Mouse (Mus musculus): ENCODE results near the gene S100a2. TPM values are rescaled to one million over a fixed set of nuclear protein-coding genes. Genes with fewer than 3 reads are reported as not detected.

S100a2 gene
- polyA plus RNA-seq, 1 experiment from 2014 or later, result not detected

GRCm38 (mm10) chr3:90583893-90584292 lies 6.2 kb upstream of the S100a2 start:
- DNase-seq (no peak), ATAC-seq (ENCODE audit: insufficient read depth) (no peak)
- H3K9ac ChIP-seq, result no peak overlapping the region
- no peaks in the 10 kb centered on the region for H3K27me3 ChIP-seq (ENCODE audit: insufficient read depth, low read length)
- no peak overlapping the region for H3K4me2 ChIP-seq
- no peak for TF ChIP-seq CTCF (IDR thresholded peaks at IDR 0.05; ENCODE audit: low read depth)
- no peaks in the 10 kb centered on the region for H3K36me3 ChIP-seq (ENCODE audit: insufficient read depth)
- WGBS, result 60% methylated on average over 3 of the region's 3 CpGs
- no peak overlapping the region for H3K4me3 ChIP-seq (ENCODE audit: low read depth, low read length)
- H3K27ac ChIP-seq (ENCODE audit: low read depth), result no peak overlapping the region
- H3K9me3 ChIP-seq (ENCODE audit: low read depth, low read length), result no peaks in the 10 kb centered on the region
- 0 out of 2 replicates have a peak, but pooled peaks cover 4% of the 10 kb centered on the region for H3K4me1 ChIP-seq (ENCODE audit: insufficient read depth)

GRCm38 (mm10) chr3:90585595-90585994 lies 4.5 kb upstream of the S100a2 start:
- H3K27ac ChIP-seq (ENCODE audit: low read depth), result no peak overlapping the region
- DNase-seq, result peak; percentile 86
- H3K4me1 ChIP-seq (ENCODE audit: insufficient read depth), result 0 out of 2 replicates have a peak, but pooled peaks cover 4% of the 10 kb centered on the region
- peak; percentile 67 for ATAC-seq (ENCODE audit: insufficient read depth)
- peak; percentile 93 for TF ChIP-seq CTCF (IDR thresholded peaks at IDR 0.05; ENCODE audit: low read depth)
- no peak overlapping the region for H3K4me2 ChIP-seq
- H3K4me3 ChIP-seq (ENCODE audit: low read depth, low read length), result no peak overlapping the region
- 30% methylated on average over 5 of the region's 5 CpGs for WGBS
- no peaks in the 10 kb centered on the region for H3K27me3 ChIP-seq (ENCODE audit: insufficient read depth, low read length)
- H3K9ac ChIP-seq, result no peak overlapping the region
- H3K9me3 ChIP-seq (ENCODE audit: low read depth, low read length), result no peaks in the 10 kb centered on the region
- H3K36me3 ChIP-seq (ENCODE audit: insufficient read depth), result no peaks in the 10 kb centered on the region

GRCm38 (mm10) chr3:90586016-90586643 lies 3.9 kb upstream of the S100a2 start:
- DNase-seq (no peak), ATAC-seq (ENCODE audit: insufficient read depth) (no peak)
- Histone ChIP-seq H3K9me3 (ENCODE audit: low read depth, low read length) (no peaks in the 10 kb centered on the region), H3K9ac (no peak overlapping the region), H3K4me3 (ENCODE audit: low read depth, low read length) (no peak overlapping the region), H3K27ac (ENCODE audit: low read depth) (no peak overlapping the region; the same call in 1 of the 2 replicates), H3K4me2 (no peak overlapping the region), H3K27me3 (ENCODE audit: insufficient read depth, low read length) (no peaks in the 10 kb centered on the region), H3K4me1 (ENCODE audit: insufficient read depth) (0 out of 2 replicates have a peak, but pooled peaks cover 4% of the 10 kb centered on the region), H3K36me3 (ENCODE audit: insufficient read depth) (no peaks in the 10 kb centered on the region)
- WGBS, result 81% methylated on average over 15 of the region's 15 CpGs
- no peak for TF ChIP-seq CTCF (IDR thresholded peaks at IDR 0.05; ENCODE audit: low read depth)

GRCm38 (mm10) chr3:90586906-90587305 lies 3.1 kb upstream of the S100a2 start:
- TF ChIP-seq CTCF (IDR thresholded peaks at IDR 0.05; ENCODE audit: low read depth), result no peak
- Histone ChIP-seq H3K9me3 (ENCODE audit: low read depth, low read length) (no peaks in the 10 kb centered on the region), H3K36me3 (ENCODE audit: insufficient read depth) (no peaks in the 10 kb centered on the region), H3K27ac (ENCODE audit: low read depth) (no peak overlapping the region; the same call in 1 of the 2 replicates), H3K4me1 (ENCODE audit: insufficient read depth) (0 out of 2 replicates have a peak, but pooled peaks cover 4% of the 10 kb centered on the region), H3K27me3 (ENCODE audit: insufficient read depth, low read length) (no peaks in the 10 kb centered on the region), H3K9ac (no peak overlapping the region), H3K4me2 (no peak overlapping the region), H3K4me3 (ENCODE audit: low read depth, low read length) (no peak overlapping the region)
- ATAC-seq (ENCODE audit: insufficient read depth), result peak; percentile 59
- 52% methylated on average over 10 of the region's 10 CpGs for whole genome bisulfite sequencing
- peak; percentile 35 for DNase-seq

- no peaks in the 10 kb centered on the region for H3K36me3 ChIP-seq (ENCODE audit: insufficient read depth)
- H3K27ac ChIP-seq (ENCODE audit: low read depth), result no peak overlapping the region
- no peak overlapping the region for H3K9ac ChIP-seq
- DNase-seq, result no peak
- H3K27me3 ChIP-seq (ENCODE audit: insufficient read depth, low read length), result no peaks in the 10 kb centered on the region
- WGBS, result 82% methylated on average over 14 of the region's 14 CpGs
- H3K4me2 ChIP-seq, result no peak overlapping the region
- no peak overlapping the region for H3K4me3 ChIP-seq (ENCODE audit: low read depth, low read length)
- no peaks in the 10 kb centered on the region for H3K9me3 ChIP-seq (ENCODE audit: low read depth, low read length)
- 0 out of 2 replicates have a peak, but pooled peaks cover 4% of the 10 kb centered on the region for H3K4me1 ChIP-seq (ENCODE audit: insufficient read depth)
- TF ChIP-seq CTCF (IDR thresholded peaks at IDR 0.05; ENCODE audit: low read depth), result no peak
- ATAC-seq (ENCODE audit: insufficient read depth), result no peak
These were observed 2.5 kb upstream of the S100a2 start for GRCm38 (mm10) chr3:90587361-90588101.

- Histone ChIP-seq H3K4me1 (ENCODE audit: insufficient read depth) (0 out of 2 replicates have a peak, but pooled peaks cover 4% of the 10 kb centered on the region), H3K4me3 (ENCODE audit: low read depth, low read length) (no peak overlapping the region), H3K9ac (no peak overlapping the region), H3K27ac (ENCODE audit: low read depth) (no peak overlapping the region), H3K4me2 (no peak overlapping the region), H3K36me3 (ENCODE audit: insufficient read depth) (no peaks in the 10 kb centered on the region), H3K9me3 (ENCODE audit: low read depth, low read length) (no peaks in the 10 kb centered on the region), H3K27me3 (ENCODE audit: insufficient read depth, low read length) (no peaks in the 10 kb centered on the region)
- DNase-seq, result no peak
- TF ChIP-seq CTCF (IDR thresholded peaks at IDR 0.05; ENCODE audit: low read depth), result no peak
- 66% methylated on average over 6 of the region's 6 CpGs for WGBS
- ATAC-seq (ENCODE audit: insufficient read depth), result no peak
These were observed 657 bp upstream of the S100a2 start for GRCm38 (mm10) chr3:90589390-90589789.

- ATAC-seq (ENCODE audit: insufficient read depth), result no peak
- no peak for DNase-seq
- 87% methylated on average over 1 of the region's 1 CpGs for WGBS
- H3K36me3 ChIP-seq (ENCODE audit: insufficient read depth), result no peaks in the 10 kb centered on the region
- TF ChIP-seq CTCF (IDR thresholded peaks at IDR 0.05; ENCODE audit: low read depth), result no peak
- H3K4me1 ChIP-seq (ENCODE audit: insufficient read depth), result no peaks in the 10 kb centered on the region
- no peak overlapping the region for H3K4me3 ChIP-seq (ENCODE audit: low read depth, low read length)
- no peaks in the 10 kb centered on the region for H3K9me3 ChIP-seq (ENCODE audit: low read depth, low read length)
- H3K27me3 ChIP-seq (ENCODE audit: insufficient read depth, low read length), result no peaks in the 10 kb centered on the region
- H3K4me2 ChIP-seq, result no peak overlapping the region
- H3K27ac ChIP-seq (ENCODE audit: low read depth), result no peak overlapping the region
- H3K9ac ChIP-seq, result no peak overlapping the region
These were observed 4.4 kb downstream of the S100a2 start for GRCm38 (mm10) chr3:90594466-90594865.
